Mouse (Mus musculus) forebrain, embryonic 11.5 days (tissue): ENCODE data around the gene Elf2. TPM values are rescaled to one million over a fixed set of nuclear protein-coding genes. Genes with fewer than 3 reads are reported as not detected.
A peak's percentile ranks its signal among the peaks of the same experiment; 100 is the strongest.

Source experiments
- ATAC-seq: fragments of 200-750 bp; cut with Nextera tagmentation; replicated peaks from 2 replicates; pipeline ENCODE4 v1.8.0; 2017; ENCODE audit warnings: moderate TSS enrichment; ENCODE audit not compliant: low FRiP score
- DNase-seq: peaks from one replicate; pipeline ENCODE4 v3.0.0-alpha.2; 2017; ENCODE audit warnings: low spot score
- H3K27ac ChIP-seq: fragments of 300-500 bp; sonication (generic); 2 replicates; pipeline ENCODE4 v1.5.1; 2014; ENCODE audit warnings: low read depth, low read length
- H3K27me3 ChIP-seq: fragments of 300-500 bp; sonication (generic); 2 replicates; pipeline ENCODE4 v1.6.1; 2014; ENCODE audit warnings: mild to moderate bottlenecking, low read length, mixed read lengths; ENCODE audit not compliant: control insufficient read depth, insufficient read depth
- H3K36me3 ChIP-seq: fragments of 300-500 bp; sonication (generic); 2 replicates; pipeline ENCODE4 v1.6.1; 2014; ENCODE audit warnings: mild to moderate bottlenecking, low read length, moderate library complexity, mixed read lengths; ENCODE audit not compliant: control insufficient read depth, insufficient read depth
- H3K4me1 ChIP-seq: fragments of 300-500 bp; sonication (generic); replicated peaks from 2 replicates; pipeline ENCODE4 v1.6.1; 2014; ENCODE audit warnings: low read length, mixed read lengths; ENCODE audit not compliant: control insufficient read depth, insufficient read depth
- H3K4me2 ChIP-seq: fragments of 300-500 bp; sonication (generic); 2 replicates; pipeline ENCODE4 v1.6.1; 2014; ENCODE audit warnings: low read depth, mild to moderate bottlenecking, low read length, moderate library complexity, mixed read lengths; ENCODE audit not compliant: severe bottlenecking
- H3K4me3 ChIP-seq: fragments of 300-500 bp; sonication (generic); 2 replicates; pipeline ENCODE4 v1.5.1; 2014; ENCODE audit warnings: low read depth, low read length
- H3K9ac ChIP-seq: fragments of 300-500 bp; sonication (generic); 2 replicates; pipeline ENCODE4 v1.6.1; 2014; ENCODE audit warnings: low read length
- H3K9me3 ChIP-seq: fragments of 300-500 bp; sonication (generic); 2 replicates; pipeline ENCODE4 v1.6.1; 2016; ENCODE audit warnings: low read length, mixed read lengths; ENCODE audit not compliant: control insufficient read depth
- WGBS: fragments of 180-500 bp; shearing (Covaris S2); extraction: QIAGEN DNeasy Blood & Tissue Kit; methylation state at CpG from one replicate; pipeline ENCODE4 v1.1.7; 2014; 5-methylcytosine and 5-hydroxymethylcytosine counted together
- polyA plus RNA-seq: library from polyadenylated mRNA; unstranded; fragments of >200 nt; fragmentation: Nextera tagmentation; extraction: Ambion mirVana; gene quantifications from 2 replicates; pipeline ENCODE4 v1.2.1, GENCODE M21; 2014

Elf2 gene
- polyA plus RNA-seq, 1 experiment from 2014 or later, result 48.3 TPM

DNA sequence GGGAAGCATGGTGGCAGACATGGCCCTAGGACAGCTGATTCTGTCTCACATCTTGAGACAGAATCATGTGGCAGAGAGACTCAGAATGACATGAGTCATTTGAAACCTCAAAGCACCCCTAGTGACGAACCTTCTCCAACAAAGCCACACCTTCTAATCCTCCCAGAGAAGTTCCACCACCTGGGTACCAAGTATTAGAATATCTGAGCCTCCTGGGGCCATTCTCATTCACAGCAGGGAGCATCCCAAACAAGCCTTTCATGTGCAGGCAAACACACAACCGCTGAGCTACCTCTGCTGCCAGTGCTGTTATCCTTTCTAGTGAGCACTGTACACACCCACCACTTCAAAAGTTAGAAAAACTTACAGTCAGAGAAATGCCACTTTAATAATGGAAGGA is 46.2 kb downstream of the Elf2 start:
- Histone ChIP-seq H3K36me3 (no peaks in the 10 kb centered on the region), H3K4me1 (no peaks in the 10 kb centered on the region), H3K27ac (no peak overlapping the region), H3K4me3 (no peak overlapping the region), H3K4me2 (no peak overlapping the region), H3K27me3 (no peaks in the 10 kb centered on the region), H3K9ac (no peak overlapping the region), H3K9me3 (no peaks in the 10 kb centered on the region)
- 36% methylated on average over 2 of the region's 2 CpGs for WGBS
- ATAC-seq (no peak), DNase-seq (no peak)

DNA sequence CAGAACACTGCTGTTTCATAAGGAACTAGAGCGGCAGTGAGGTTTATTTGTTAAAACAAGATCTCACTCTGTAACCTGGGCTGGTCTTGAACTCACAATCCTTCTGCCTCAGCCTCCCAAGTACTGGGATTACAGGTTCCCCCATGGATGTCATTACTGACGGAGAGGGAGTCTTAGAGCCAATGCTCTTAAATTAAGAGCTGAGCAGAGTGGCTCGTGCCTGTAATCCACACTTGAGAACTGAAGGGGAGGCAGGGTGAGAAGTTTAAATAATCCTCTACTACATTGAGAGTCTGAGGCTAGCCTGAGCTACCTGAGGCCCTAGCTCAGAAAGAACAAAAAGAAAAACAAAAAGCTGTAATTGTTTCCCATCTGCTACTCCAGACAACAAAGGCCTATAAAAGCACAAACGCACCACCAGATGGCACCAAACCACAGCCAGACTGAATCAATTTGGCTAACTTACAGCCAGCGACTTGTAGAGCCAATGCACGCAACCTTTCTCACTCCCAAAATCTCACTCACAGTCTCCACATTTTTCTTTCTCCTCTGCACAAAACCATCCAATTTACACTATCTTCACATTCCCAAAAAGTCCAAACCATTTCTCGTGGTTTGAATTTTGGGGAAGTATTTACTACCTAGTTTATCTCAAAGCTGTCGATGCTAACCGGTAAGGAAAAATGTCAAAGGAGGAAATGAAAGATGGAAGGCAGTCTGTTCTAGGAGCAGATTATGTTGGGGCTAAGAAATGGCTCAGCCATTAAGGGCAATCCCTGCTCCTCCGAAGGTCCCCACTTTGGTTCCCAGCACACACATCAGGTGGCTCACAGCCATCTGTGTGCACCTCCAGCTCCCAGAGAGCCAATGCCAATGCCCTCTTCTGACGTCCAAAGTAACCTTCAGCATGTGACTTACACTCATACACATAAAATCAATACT is 51.3 kb downstream of the Elf2 start:
- Histone ChIP-seq H3K4me3 (no peak overlapping the region), H3K4me1 (no peaks in the 10 kb centered on the region), H3K27me3 (no peaks in the 10 kb centered on the region), H3K9me3 (no peaks in the 10 kb centered on the region), H3K4me2 (no peak overlapping the region), H3K36me3 (no peaks in the 10 kb centered on the region; the same call in 1 of the 2 replicates), H3K27ac (no peak overlapping the region), H3K9ac (no peak overlapping the region)
- ATAC-seq (peak; percentile 42), DNase-seq (peak; percentile 86)
- WGBS, result 54% methylated on average over 11 of the region's 11 CpGs

DNA sequence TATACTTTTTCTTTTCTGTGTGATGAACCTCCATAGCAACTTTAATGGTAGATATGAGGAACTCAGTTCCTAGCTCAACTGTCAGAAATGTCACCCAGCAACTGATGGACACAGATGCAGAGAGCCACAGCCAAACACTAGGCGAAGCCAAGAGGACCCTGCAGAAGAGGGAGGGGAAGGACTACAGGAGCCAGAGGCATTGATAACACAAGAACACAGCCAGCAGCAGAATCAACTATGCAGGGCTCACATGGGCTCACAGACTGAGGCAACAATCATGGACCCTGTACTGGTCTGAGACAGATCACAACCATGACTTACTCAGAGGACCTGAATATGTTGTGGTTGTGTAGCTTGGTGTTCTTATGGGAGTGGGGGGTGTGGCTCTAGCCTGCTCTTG is 56.1 kb downstream of the Elf2 start:
- DNase-seq, result no peak
- H3K9me3 ChIP-seq, result no peaks in the 10 kb centered on the region
- ATAC-seq, result no peak
- 65% methylated on average over 1 of the region's 1 CpGs for WGBS
- H3K36me3 ChIP-seq, result no peaks in the 10 kb centered on the region; the same call in 1 of the 2 replicates
- no peak overlapping the region for H3K9ac ChIP-seq
- H3K4me3 ChIP-seq, result no peak overlapping the region
- no peaks in the 10 kb centered on the region for H3K27me3 ChIP-seq
- H3K4me2 ChIP-seq, result no peak overlapping the region
- H3K4me1 ChIP-seq, result no peaks in the 10 kb centered on the region
- no peak overlapping the region for H3K27ac ChIP-seq

DNA sequence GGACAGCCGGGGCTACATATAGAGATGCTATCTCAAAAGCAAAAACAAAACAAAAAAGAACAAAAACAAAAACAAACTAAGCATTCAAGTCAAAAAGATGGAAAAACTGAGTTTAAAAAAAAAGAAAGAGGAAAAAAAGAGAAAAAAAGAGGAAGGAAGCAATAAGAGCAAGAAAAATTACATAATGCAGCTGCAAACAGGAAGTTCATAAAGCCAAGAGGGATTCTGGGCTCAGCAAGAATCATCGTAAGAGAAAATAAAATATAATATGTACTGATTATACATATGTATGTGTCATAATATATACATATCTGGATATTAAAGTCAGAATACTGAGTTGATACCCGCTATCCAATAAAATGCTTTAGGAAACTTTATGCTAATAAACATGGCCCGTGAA is 58.7 kb downstream of the Elf2 start:
- 98% methylated on average over 4 of the region's 4 CpGs for WGBS
- DNase-seq (no peak), ATAC-seq (no peak)
- Histone ChIP-seq H3K4me1 (no peaks in the 10 kb centered on the region), H3K4me2 (no peak overlapping the region), H3K9ac (no peak overlapping the region), H3K36me3 (no peaks in the 10 kb centered on the region; the same call in 1 of the 2 replicates), H3K4me3 (no peak overlapping the region), H3K9me3 (no peaks in the 10 kb centered on the region), H3K27me3 (no peaks in the 10 kb centered on the region), H3K27ac (no peak overlapping the region)

- no peak overlapping the region for H3K9ac ChIP-seq
- 78% methylated on average over 4 of the region's 4 CpGs for whole genome bisulfite sequencing
- H3K27ac ChIP-seq, result no peak overlapping the region
- no peak for ATAC-seq
- no peaks in the 10 kb centered on the region for H3K4me1 ChIP-seq
- no peak for DNase-seq
- no peak overlapping the region for H3K4me2 ChIP-seq
- H3K36me3 ChIP-seq, result no peaks in the 10 kb centered on the region
- H3K27me3 ChIP-seq, result no peaks in the 10 kb centered on the region
- no peak overlapping the region for H3K4me3 ChIP-seq
- H3K9me3 ChIP-seq, result no peaks in the 10 kb centered on the region
These were observed 62.0 kb downstream of the Elf2 start for GRCm38 (mm10) chr3:51278433-51278832.

- H3K4me2 ChIP-seq, result peak overlapping the region; percentile 77
- DNase-seq (peak; percentile 91), ATAC-seq (peak; percentile 62)
- no peaks in the 10 kb centered on the region for H3K36me3 ChIP-seq
- peak overlapping the region; percentile 88 for H3K27ac ChIP-seq
- peak overlapping the region; percentile 89 for H3K9ac ChIP-seq
- under 1% methylated on average over 75 of the region's 75 CpGs for WGBS
- peak overlapping the region; percentile 96 for H3K4me3 ChIP-seq
- H3K4me1 ChIP-seq, result no peaks in the 10 kb centered on the region
- H3K9me3 ChIP-seq, result no peaks in the 10 kb centered on the region
- no peaks in the 10 kb centered on the region for H3K27me3 ChIP-seq
These were observed 63.0 kb downstream of the Elf2 start for GRCm38 (mm10) chr3:51277201-51278150.

DNA sequence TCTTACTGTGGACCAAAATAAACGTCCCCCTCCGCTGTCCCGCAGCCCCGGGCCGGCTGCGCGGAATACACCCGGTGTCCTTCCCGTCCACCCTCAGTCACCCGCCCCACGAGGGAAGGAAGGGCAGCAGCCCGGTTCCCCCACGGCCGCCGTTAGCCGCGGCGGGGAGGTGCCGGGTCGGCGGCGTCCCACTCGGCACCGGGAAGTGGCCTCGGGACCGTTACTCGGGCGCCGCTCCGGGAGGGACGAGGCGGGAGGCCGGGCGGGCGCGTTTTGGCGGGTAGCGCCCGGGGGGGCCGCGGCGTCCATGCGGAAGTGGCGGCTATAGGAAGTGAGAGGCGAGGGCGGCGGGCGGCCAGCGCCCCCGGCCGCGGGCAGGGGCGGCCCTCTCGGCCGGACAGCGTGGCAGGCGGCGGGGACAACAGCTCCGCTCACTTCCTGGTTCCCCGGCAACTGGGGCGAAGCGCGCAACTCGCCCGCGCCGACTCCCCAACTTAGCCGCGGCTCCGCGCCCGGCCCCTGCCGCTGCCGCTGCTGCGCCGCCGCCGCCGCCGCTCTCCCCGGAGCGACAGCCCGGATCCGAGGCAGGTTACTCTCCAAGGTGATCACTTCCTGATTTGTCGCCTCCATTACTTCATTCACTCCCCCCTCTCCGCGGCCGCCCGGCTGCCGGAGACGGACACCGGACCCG is 63.9 kb downstream of the Elf2 start:
- Histone ChIP-seq H3K36me3 (no peaks in the 10 kb centered on the region), H3K27me3 (no peaks in the 10 kb centered on the region), H3K9me3 (no peaks in the 10 kb centered on the region), H3K4me3 (peak overlapping the region; percentile 96), H3K27ac (peak overlapping the region; percentile 88), H3K4me2 (peak overlapping the region; percentile 77), H3K9ac (peak overlapping the region; percentile 89), H3K4me1 (no peaks in the 10 kb centered on the region)
- WGBS, result 0% methylated on average over 51 of the region's 93 CpGs
- peak; percentile 66 for ATAC-seq
- DNase-seq, result peak; percentile 78

- Histone ChIP-seq H3K36me3 (no peaks in the 10 kb centered on the region), H3K27me3 (no peaks in the 10 kb centered on the region), H3K9ac (peak overlapping the region; percentile 89), H3K4me3 (peak overlapping the region; percentile 96), H3K9me3 (no peaks in the 10 kb centered on the region), H3K4me1 (no peaks in the 10 kb centered on the region), H3K4me2 (peak overlapping the region; percentile 77), H3K27ac (peak overlapping the region; percentile 88)
- ATAC-seq (peak; percentile 98), DNase-seq (peak; percentile 98)
- under 1% methylated on average over 33 of the region's 33 CpGs for WGBS
These were observed 64.5 kb downstream of the Elf2 start for GRCm38 (mm10) chr3:51275956-51276398.
